Mouse (Mus musculus): ENCODE measurements around the gene T2. TPM values are rescaled to one million over a fixed set of nuclear protein-coding genes. Genes with fewer than 3 reads are reported as not detected.
"Not testable (repeated sequence)": the region's sequence is repeated elsewhere in the genome, so short reads cannot be mapped to it uniquely, and the experiment has no call there.

Gene T2
- polyA plus RNA-seq, 1 experiment from 2014 or later: 0.41 TPM

DNA sequence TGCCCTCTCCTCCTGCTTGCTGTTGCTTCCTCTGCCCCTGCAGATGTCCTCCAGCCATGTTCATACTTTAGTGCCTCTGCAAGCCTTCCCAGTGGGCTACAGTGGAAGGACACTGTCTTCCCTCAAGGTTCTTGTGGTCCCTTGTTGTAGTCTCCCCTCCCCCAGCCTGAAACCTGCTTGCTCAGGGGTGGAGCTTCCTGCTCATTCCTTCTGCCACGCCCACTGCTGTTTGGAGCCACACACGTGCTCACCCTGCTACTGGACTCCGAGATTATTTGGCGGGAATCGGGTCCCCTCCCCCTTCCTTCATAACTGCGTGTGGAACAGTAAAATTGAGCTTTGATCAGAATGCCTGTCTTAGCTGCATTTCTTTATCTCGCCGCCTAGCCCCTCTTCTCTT lies 48.1 kb downstream of the T2 start:
- H3K27me3 ChIP-seq; H3K27ac ChIP-seq; H3K9ac ChIP-seq; ATAC-seq; H3K4me1 ChIP-seq; H3K4me3 ChIP-seq; H3K4me2 ChIP-seq; H3K36me3 ChIP-seq (ENCODE audit: poor library complexity, severe bottlenecking); H3K9me3 ChIP-seq (replicated peaks): not testable (repeated sequence)
- WGBS: 63% methylated on average over 8 of the region's 8 CpGs

GRCm38 (mm10) chr17:8406285-8406684 lies 50.5 kb downstream of the T2 start:
- H3K4me2 ChIP-seq: no peak overlapping the region
- no peak overlapping the region for H3K27ac ChIP-seq
- H3K27me3 ChIP-seq: 0 out of 2 replicates have a peak, but pooled peaks cover 8% of the 10 kb centered on the region
- H3K4me1 ChIP-seq: peaks cover 9% of the 10 kb centered on the region
- no peaks in the 10 kb centered on the region for H3K36me3 ChIP-seq (ENCODE audit: poor library complexity, severe bottlenecking)
- no peak overlapping the region for H3K9ac ChIP-seq
- 14% methylated on average over 6 of the region's 6 CpGs for WGBS
- ATAC-seq: no peak
- H3K4me3 ChIP-seq: no peak overlapping the region
- no peaks in the 10 kb centered on the region for H3K9me3 ChIP-seq (replicated peaks)

GRCm38 (mm10) chr17:8408002-8408401 lies 52.2 kb downstream of the T2 start:
- H3K36me3 ChIP-seq (ENCODE audit: poor library complexity, severe bottlenecking); H3K27ac ChIP-seq; ATAC-seq; H3K4me1 ChIP-seq; H3K9ac ChIP-seq; H3K9me3 ChIP-seq (replicated peaks); H3K4me2 ChIP-seq; H3K4me3 ChIP-seq: not testable (repeated sequence)
- WGBS: 76% methylated on average over 4 of the region's 4 CpGs
- H3K27me3 ChIP-seq: peaks cover 13% of the 10 kb centered on the region

- ATAC-seq: no peak
Measured at GRCm38 (mm10) chr17:8408589-8409295, 53.0 kb downstream of the T2 start.

GRCm38 (mm10) chr17:8410330-8410729 lies 54.5 kb downstream of the T2 start:
- ATAC-seq: no peak
- peaks cover 20% of the 10 kb centered on the region for H3K4me1 ChIP-seq

More at GRCm38 (mm10) chr17:8408589-8409295, 53.0 kb downstream of the T2 start:
- Histone ChIP-seq H3K9me3 (replicated peaks) (no peaks in the 10 kb centered on the region), H3K27me3 (peaks cover 20% of the 10 kb centered on the region), H3K4me3 (no peak overlapping the region), H3K4me2 (no peak overlapping the region), H3K9ac (no peak overlapping the region), H3K27ac (no peak overlapping the region), H3K36me3 (ENCODE audit: poor library complexity, severe bottlenecking) (no peaks in the 10 kb centered on the region), H3K4me1 (peaks cover 9% of the 10 kb centered on the region)
- WGBS: 5% methylated on average over 16 of the region's 16 CpGs

DNA sequence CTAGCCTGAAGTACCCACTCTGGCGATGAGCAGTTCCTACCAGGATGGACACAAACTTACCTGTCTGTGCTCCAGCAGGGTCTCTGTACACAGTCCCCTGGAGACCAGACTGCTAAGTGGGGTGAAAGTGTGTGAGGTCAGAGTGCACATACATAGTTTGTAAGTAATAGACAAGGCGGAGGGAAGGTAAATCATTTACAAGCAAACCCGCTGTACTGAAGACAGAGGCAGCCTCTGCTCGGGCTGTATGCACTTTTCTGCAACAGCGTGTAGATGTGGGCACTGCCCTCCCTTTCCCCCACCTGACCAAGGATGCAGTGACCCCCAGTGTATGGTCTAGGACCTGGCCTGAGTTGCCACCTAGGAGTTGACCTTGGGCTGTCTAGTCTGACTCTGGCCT lies 57.9 kb downstream of the T2 start:
- Histone ChIP-seq H3K9me3 (replicated peaks) (no peaks in the 10 kb centered on the region), H3K27ac (no peak overlapping the region), H3K4me3 (no peak overlapping the region), H3K9ac (no peak overlapping the region), H3K36me3 (ENCODE audit: poor library complexity, severe bottlenecking) (no peaks in the 10 kb centered on the region), H3K27me3 (peaks cover 21% of the 10 kb centered on the region), H3K4me2 (no peak overlapping the region), H3K4me1 (peaks cover 11% of the 10 kb centered on the region)
- WGBS: 51% methylated on average over 5 of the region's 5 CpGs
- no peak for ATAC-seq

More at GRCm38 (mm10) chr17:8410330-8410729, 54.5 kb downstream of the T2 start:
- WGBS: 90% methylated on average over 2 of the region's 2 CpGs
- peaks cover 22% of the 10 kb centered on the region for H3K27me3 ChIP-seq
- no peaks in the 10 kb centered on the region for H3K9me3 ChIP-seq (replicated peaks)
- no peak overlapping the region for H3K4me3 ChIP-seq
- H3K9ac ChIP-seq: no peak overlapping the region
- no peak overlapping the region for H3K27ac ChIP-seq
- no peak overlapping the region for H3K4me2 ChIP-seq
- no peaks in the 10 kb centered on the region for H3K36me3 ChIP-seq (ENCODE audit: poor library complexity, severe bottlenecking)

DNA sequence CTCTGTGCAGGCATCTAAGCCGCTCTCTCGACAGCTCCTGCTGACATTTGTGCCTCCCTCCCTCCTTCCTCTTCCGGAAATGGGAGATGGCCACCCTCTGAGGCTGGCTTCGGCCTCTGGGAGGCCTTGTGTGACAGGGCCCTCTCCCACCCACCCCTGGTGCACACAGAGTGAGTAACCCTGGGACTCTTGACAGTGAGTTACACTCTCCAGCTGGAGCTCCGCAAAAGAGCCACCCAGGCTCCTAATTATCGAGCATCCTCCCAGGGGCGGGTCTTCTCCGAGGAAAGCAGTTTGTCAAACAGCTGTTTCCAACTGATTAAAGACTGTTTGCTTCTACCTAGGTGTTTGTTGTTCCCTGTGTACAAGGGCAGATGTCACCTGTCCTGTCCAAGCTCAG lies 59.7 kb downstream of the T2 start:
- Histone ChIP-seq H3K27ac (no peak overlapping the region), H3K9me3 (replicated peaks) (no peaks in the 10 kb centered on the region), H3K36me3 (ENCODE audit: poor library complexity, severe bottlenecking) (no peaks in the 10 kb centered on the region), H3K4me3 (no peak overlapping the region), H3K9ac (0 out of 2 replicates have a peak overlapping the region, but pooled peaks have one; percentile 0), H3K27me3 (peaks cover 14% of the 10 kb centered on the region), H3K4me2 (no peak overlapping the region), H3K4me1 (peaks cover 11% of the 10 kb centered on the region)
- 16% methylated on average over 8 of the region's 8 CpGs for WGBS
- ATAC-seq: peak; percentile 27; the same call in 1 of the 2 replicates

- no peaks in the 10 kb centered on the region for H3K36me3 ChIP-seq (ENCODE audit: poor library complexity, severe bottlenecking)
- peaks cover 11% of the 10 kb centered on the region for H3K4me1 ChIP-seq
- peaks cover 18% of the 10 kb centered on the region for H3K27me3 ChIP-seq
- H3K4me3 ChIP-seq: no peak overlapping the region
- H3K27ac ChIP-seq: no peak overlapping the region
- no peak for ATAC-seq
- H3K9me3 ChIP-seq (replicated peaks): no peaks in the 10 kb centered on the region
- H3K9ac ChIP-seq: no peak overlapping the region
- H3K4me2 ChIP-seq: no peak overlapping the region
- 67% methylated on average over 8 of the region's 8 CpGs for WGBS
Measured at GRCm38 (mm10) chr17:8416865-8417264, 61.1 kb downstream of the T2 start.

- no peak for ATAC-seq
Measured at GRCm38 (mm10) chr17:8420739-8421138, 64.9 kb downstream of the T2 start.

DNA sequence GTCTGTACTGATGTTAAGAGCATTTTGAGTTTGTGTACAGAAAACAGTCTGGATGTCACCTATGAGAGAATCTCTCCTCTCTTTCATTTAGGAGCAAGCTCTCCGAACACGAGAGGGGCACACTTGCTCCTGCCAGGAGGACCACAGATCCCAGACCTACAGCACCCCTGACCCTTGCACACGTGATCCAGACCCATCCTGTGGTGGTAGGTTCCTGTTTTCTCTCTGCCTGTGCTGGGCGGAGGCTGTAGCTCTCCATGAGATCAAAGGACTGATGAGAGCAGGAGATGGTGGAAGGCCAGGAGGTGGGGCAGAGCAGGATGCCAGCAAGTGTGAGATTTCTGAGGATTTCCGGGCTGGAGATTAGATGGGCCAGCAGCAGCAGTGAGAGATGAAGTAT lies 65.7 kb downstream of the T2 start:
- WGBS: 59% methylated on average over 5 of the region's 5 CpGs

More at GRCm38 (mm10) chr17:8420739-8421138, 64.9 kb downstream of the T2 start:
- Histone ChIP-seq H3K4me3 (no peak overlapping the region), H3K36me3 (ENCODE audit: poor library complexity, severe bottlenecking) (no peaks in the 10 kb centered on the region), H3K9ac (no peak overlapping the region), H3K9me3 (replicated peaks) (no peaks in the 10 kb centered on the region), H3K27me3 (0 out of 2 replicates have a peak, but pooled peaks cover 8% of the 10 kb centered on the region), H3K27ac (no peak overlapping the region), H3K4me2 (no peak overlapping the region), H3K4me1 (no peaks in the 10 kb centered on the region)
- WGBS: 62% methylated on average over 1 of the region's 1 CpGs

DNA sequence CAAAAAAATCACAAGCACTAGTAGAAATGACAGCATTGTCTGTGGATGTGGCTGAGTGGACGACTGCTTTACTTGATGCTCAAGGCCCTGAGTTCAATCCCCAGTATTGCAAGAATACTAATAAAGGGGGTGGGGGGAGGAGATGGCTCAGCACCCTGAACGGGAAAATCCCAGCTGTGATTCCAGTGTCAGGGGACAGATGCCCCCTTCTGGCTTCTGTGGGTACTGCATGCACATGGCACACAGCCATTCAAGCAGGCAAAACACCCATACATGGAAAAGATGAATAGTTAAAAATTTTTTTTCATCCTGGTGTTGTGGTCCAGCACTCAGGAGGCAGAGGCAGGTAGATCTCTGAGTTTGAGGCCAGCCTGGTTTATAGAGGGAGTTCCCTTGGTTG lies 67.5 kb downstream of the T2 start:
- no peaks in the 10 kb centered on the region for H3K9me3 ChIP-seq (replicated peaks)
- no peak overlapping the region for H3K9ac ChIP-seq
- 46% methylated on average over 2 of the region's 2 CpGs for WGBS
- no peak overlapping the region for H3K4me3 ChIP-seq
- peaks cover 32% of the 10 kb centered on the region for H3K27me3 ChIP-seq
- ATAC-seq: no peak
- H3K4me2 ChIP-seq: no peak overlapping the region
- H3K36me3 ChIP-seq (ENCODE audit: poor library complexity, severe bottlenecking): no peaks in the 10 kb centered on the region
- no peak overlapping the region for H3K27ac ChIP-seq
- no peaks in the 10 kb centered on the region for H3K4me1 ChIP-seq

More for the DNA sequence above, 65.7 kb downstream of the T2 start:
- no peaks in the 10 kb centered on the region for H3K36me3 ChIP-seq (ENCODE audit: poor library complexity, severe bottlenecking)
- no peak overlapping the region for H3K9ac ChIP-seq
- no peak overlapping the region for H3K4me3 ChIP-seq
- no peak for ATAC-seq
- H3K4me1 ChIP-seq: no peaks in the 10 kb centered on the region
- H3K9me3 ChIP-seq (replicated peaks): no peaks in the 10 kb centered on the region
- peaks cover 15% of the 10 kb centered on the region for H3K27me3 ChIP-seq
- H3K4me2 ChIP-seq: no peak overlapping the region
- H3K27ac ChIP-seq: no peak overlapping the region

DNA sequence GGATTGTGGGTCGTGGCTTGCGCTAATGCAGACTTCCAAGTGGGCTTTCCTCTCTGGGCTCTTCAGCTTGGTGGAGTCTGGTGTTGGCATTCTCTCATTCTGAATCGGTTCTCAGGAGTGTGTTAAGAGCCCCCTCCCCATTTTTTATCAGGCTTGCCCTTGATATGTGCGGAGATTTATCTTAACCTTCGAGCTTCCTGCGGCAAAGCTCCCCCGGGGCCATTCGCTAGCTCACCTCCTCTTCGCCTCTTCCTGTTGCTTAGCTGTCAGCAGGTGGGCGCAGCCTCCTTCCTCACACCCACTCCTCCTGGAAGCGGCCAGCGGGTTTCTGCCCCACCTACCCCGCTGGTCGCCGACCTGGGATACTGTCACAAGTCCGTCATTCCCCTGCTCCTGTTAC lies 73.6 kb downstream of the T2 start:
- WGBS: 0% methylated on average over 16 of the region's 16 CpGs
- H3K4me2 ChIP-seq: no peak overlapping the region
- H3K9ac ChIP-seq: no peak overlapping the region
- peaks cover 86% of the 10 kb centered on the region for H3K27me3 ChIP-seq
- no peak overlapping the region for H3K4me3 ChIP-seq
- peaks cover 10% of the 10 kb centered on the region; the same call in 1 of the 2 replicates for H3K4me1 ChIP-seq
- no peaks in the 10 kb centered on the region for H3K36me3 ChIP-seq (ENCODE audit: poor library complexity, severe bottlenecking)
- no peak overlapping the region for H3K27ac ChIP-seq
- H3K9me3 ChIP-seq (replicated peaks): no peaks in the 10 kb centered on the region
- ATAC-seq: no peak

DNA sequence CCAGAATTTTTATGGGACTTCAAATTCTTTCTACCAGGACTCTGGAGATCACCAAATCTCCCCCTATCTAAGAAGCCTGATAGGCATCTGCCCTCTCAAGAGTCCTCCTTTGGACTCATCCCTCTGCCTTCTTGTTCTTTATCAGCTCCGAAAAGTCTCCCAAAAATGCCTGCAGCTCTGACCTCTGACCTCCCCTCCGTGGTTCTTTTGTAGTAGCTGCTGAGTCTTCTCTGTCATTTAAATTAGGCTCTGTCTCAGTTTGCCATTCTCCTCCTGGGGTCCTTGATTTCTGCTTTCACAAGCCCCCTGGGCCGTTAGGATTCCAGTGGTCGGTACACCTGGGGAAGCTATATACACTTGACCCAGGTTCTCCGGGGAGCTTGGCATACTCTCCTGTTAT lies 74.1 kb downstream of the T2 start:
- Histone ChIP-seq H3K9me3 (replicated peaks) (no peaks in the 10 kb centered on the region), H3K27me3 (peaks cover 90% of the 10 kb centered on the region), H3K36me3 (ENCODE audit: poor library complexity, severe bottlenecking) (no peaks in the 10 kb centered on the region), H3K4me1 (peaks cover 10% of the 10 kb centered on the region; the same call in 1 of the 2 replicates), H3K27ac (no peak overlapping the region), H3K9ac (no peak overlapping the region), H3K4me3 (no peak overlapping the region), H3K4me2 (no peak overlapping the region)
- WGBS: under 1% methylated on average over 5 of the region's 5 CpGs
- no peak for ATAC-seq

Measured in forebrain, embryonic 13.5 days (tissue).